Mouse (Mus musculus) embryonic fibroblast, embryonic 13.5 days (primary cell): ENCODE measurements around the gene Ugdh.

Experiments used
- CTCF ChIP-seq: IDR thresholded peaks from 2 replicates; pipeline ENCODE4 v1.5.1; 2011; ENCODE audit warnings: mild to moderate bottlenecking, control low read depth, low read length, moderate library complexity, borderline replicate concordance; ENCODE audit not compliant: insufficient read depth
- POLR2A ChIP-seq: IDR thresholded peaks from 2 replicates; pipeline ENCODE4 v1.6.1; 2011; ENCODE audit warnings: low read depth, mild to moderate bottlenecking, control low read depth, low read length, moderate library complexity

- TF ChIP-seq CTCF, result no peak
- no peak for TF ChIP-seq POLR2A
These were observed 1.0 kb downstream of the Ugdh start for GRCm38 (mm10) chr5:65434471-65435362.
